Comparison of ENCODE assay signal across 10 mouse cellular contexts in the genomic region with DNA sequence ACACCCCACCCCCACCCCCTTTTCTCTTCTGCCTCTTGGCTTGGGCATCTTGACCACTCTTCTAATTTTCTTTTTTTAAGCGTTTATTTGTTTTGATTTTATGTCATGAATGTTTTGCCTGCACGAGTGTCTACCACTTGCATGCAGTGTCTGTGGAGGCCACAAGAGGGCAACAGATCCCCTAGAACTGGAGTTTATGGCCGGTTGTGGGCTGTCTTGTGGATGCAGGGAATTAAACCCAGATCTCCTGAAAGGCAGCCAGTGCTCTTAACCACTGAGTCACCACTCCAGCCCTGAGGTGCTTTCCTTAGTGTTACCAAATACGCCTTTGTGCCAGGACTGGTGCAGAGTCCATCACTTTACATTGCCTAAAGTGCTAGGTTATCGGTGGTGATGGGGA. TPM values are rescaled to one million over a fixed set of nuclear protein-coding genes. Genes with fewer than 3 reads are reported as not detected.
A peak's percentile ranks its signal among the peaks of the same experiment; 100 is the strongest.
DNase-seq lines count a peak whose midpoint lies in the region; ATAC-seq lines count a peak whose summit lies in the region.
"Had no signal": no experiment of that assay in that cellular context is flagged by ENCODE, and none has a peak within 500 bp of the region (broad histone marks: within the 10 kb centered on the region; RNA-seq: fewer than 3 reads in every experiment).

No protein-coding gene starts in this region.

- H3K27ac ChIP-seq in hindbrain, embryonic 10.5 days, result peak overlapping the region; percentile 42
- H3K27ac ChIP-seq in hindbrain, embryonic 12.5 days, result no peak overlapping the region
- no peak overlapping the region for H3K27ac ChIP-seq in midbrain, embryonic 16.5 days (ENCODE audit: low read length)
- H3K27ac ChIP-seq: embryonic facial prominence, embryonic 15.5 days; limb, embryonic 13.5 days had no signal

- no peak for DNase-seq in hindbrain, embryonic 10.5 days (ENCODE audit: low spot score)
- DNase-seq in B cell, adult 2 months, result peak; percentile 74 to 78
- peak; percentile 49 for DNase-seq in MN1 (ENCODE audit: low spot score)
- peak; percentile 32 for DNase-seq in embryo, embryonic 9.5 days (ENCODE audit: extremely low spot score)
- DNase-seq in lung, postnatal 36 days, result peak; percentile 75
- no peak for DNase-seq in frontal cortex, postnatal 25 days (ENCODE audit: low spot score in 2 of 2)

- 0 out of 2 replicates have a peak, but pooled peaks cover 4% of the 10 kb centered on the region for H3K27me3 ChIP-seq in hindbrain, embryonic 10.5 days (ENCODE audit: insufficient read depth, poor library complexity, severe bottlenecking)
- H3K27me3 ChIP-seq in hindbrain, embryonic 12.5 days, result peaks cover 7% of the 10 kb centered on the region; the same call in 1 of the 2 replicates
- no peaks in the 10 kb centered on the region for H3K27me3 ChIP-seq in midbrain, embryonic 16.5 days (ENCODE audit: control insufficient read depth, insufficient read depth, low read depth, low read length)
- H3K27me3 ChIP-seq: embryonic facial prominence, embryonic 15.5 days; limb, embryonic 13.5 days had no signal

- no peak for ATAC-seq in hindbrain, embryonic 12.5 days (ENCODE audit: low FRiP score)
- no peak for ATAC-seq in midbrain, embryonic 16.5 days

- no peak overlapping the region for H3K4me2 ChIP-seq in hindbrain, embryonic 12.5 days (replicated peaks)
- no peak overlapping the region for H3K4me2 ChIP-seq in midbrain, embryonic 16.5 days (ENCODE audit: low read length)
- H3K4me2 ChIP-seq: embryonic facial prominence, embryonic 15.5 days; limb, embryonic 13.5 days had no signal

- H3K4me3 ChIP-seq in hindbrain, embryonic 10.5 days, result no peak overlapping the region
- no peak overlapping the region for H3K4me3 ChIP-seq in hindbrain, embryonic 12.5 days
- no peak overlapping the region for H3K4me3 ChIP-seq in midbrain, embryonic 16.5 days (ENCODE audit: low read depth, low read length)
- H3K4me3 ChIP-seq: embryonic facial prominence, embryonic 15.5 days; limb, embryonic 13.5 days had no signal

- H3K9me3 ChIP-seq in hindbrain, embryonic 10.5 days, result no peaks in the 10 kb centered on the region
- no peaks in the 10 kb centered on the region for H3K9me3 ChIP-seq in hindbrain, embryonic 12.5 days (replicated peaks)
- H3K9me3 ChIP-seq in midbrain, embryonic 16.5 days (replicated peaks; ENCODE audit: control insufficient read depth, low read length, poor library complexity, severe bottlenecking), result no peaks in the 10 kb centered on the region
- H3K9me3 ChIP-seq: embryonic facial prominence, embryonic 15.5 days; limb, embryonic 13.5 days had no signal

- peaks cover 6% of the 10 kb centered on the region for H3K36me3 ChIP-seq in hindbrain, embryonic 10.5 days
- H3K36me3 ChIP-seq in hindbrain, embryonic 12.5 days, result no peaks in the 10 kb centered on the region
- H3K36me3 ChIP-seq in midbrain, embryonic 16.5 days (ENCODE audit: control insufficient read depth, insufficient read depth, low read length), result no peaks in the 10 kb centered on the region
- H3K36me3 ChIP-seq: embryonic facial prominence, embryonic 15.5 days; limb, embryonic 13.5 days had no signal

- peaks cover 40% of the 10 kb centered on the region for H3K4me1 ChIP-seq in hindbrain, embryonic 10.5 days (replicated peaks)
- peaks cover 18% of the 10 kb centered on the region; the same call in 1 of the 2 replicates for H3K4me1 ChIP-seq in hindbrain, embryonic 12.5 days
- H3K4me1 ChIP-seq in midbrain, embryonic 16.5 days (ENCODE audit: control insufficient read depth, insufficient read depth, low read length), result no peaks in the 10 kb centered on the region
- H3K4me1 ChIP-seq: limb, embryonic 13.5 days had no signal

- WGBS in hindbrain, embryonic 10.5 days, result 62% methylated on average over 5 of the region's 5 CpGs
- WGBS in hindbrain, embryonic 12.5 days, result 63% methylated on average over 5 of the region's 5 CpGs
- 64% methylated on average over 5 of the region's 5 CpGs for WGBS in midbrain, embryonic 16.5 days

- no peak overlapping the region for H3K9ac ChIP-seq in hindbrain, embryonic 12.5 days
- H3K9ac ChIP-seq in midbrain, embryonic 16.5 days (ENCODE audit: low read depth, low read length), result no peak overlapping the region
- H3K9ac ChIP-seq: embryonic facial prominence, embryonic 15.5 days; limb, embryonic 13.5 days had no signal

RNA-seq across cellular contexts. Expression of a gene that starts 39.8 kb away (rescaled TPM):
- polyA plus RNA-seq in hindbrain, embryonic 10.5 days (2016; fragmentation: Nextera tagmentation; extraction: Ambion mirVana), result 1.1 TPM in 2 replicates
- polyA plus RNA-seq in hindbrain, embryonic 12.5 days (2016; fragmentation: Nextera tagmentation; extraction: Ambion mirVana), result 1.1 and 1.5 TPM in 2 replicates
- 1.0 and 1.1 TPM in 2 replicates for polyA plus RNA-seq in midbrain, embryonic 16.5 days (2015; fragmentation: Nextera tagmentation; extraction: Ambion mirVana)

RNA-seq across cellular contexts. Expression of a gene that starts 52.2 kb away (rescaled TPM):
- polyA plus RNA-seq in hindbrain, embryonic 10.5 days (2016; fragmentation: Nextera tagmentation; extraction: Ambion mirVana), result 7.1 and 7.6 TPM in 2 replicates
- polyA plus RNA-seq in hindbrain, embryonic 12.5 days (2016; fragmentation: Nextera tagmentation; extraction: Ambion mirVana), result 5.0 and 6.5 TPM in 2 replicates
- 4.3 and 4.7 TPM in 2 replicates for polyA plus RNA-seq in midbrain, embryonic 16.5 days (2015; fragmentation: Nextera tagmentation; extraction: Ambion mirVana)

Comparison
In these comparisons a context has a peak if more than half of its experiments do, and no peak if none do; other contexts are left out.
1. DNase-seq: peak in B cell, adult 2 months (2 of 2), MN1 (single experiment), embryo, embryonic 9.5 days (single experiment) and lung, postnatal 36 days (single experiment); none in hindbrain, embryonic 10.5 days (single experiment) and frontal cortex, postnatal 25 days (0 of 2).